Comparison of ENCODE assay signal across 8 mouse cellular contexts in genomic region chr6:83762880-83763431, GRCm38 (mm10). TPM values are rescaled to one million over a fixed set of nuclear protein-coding genes. Genes with fewer than 3 reads are reported as not detected.
A peak's percentile ranks its signal among the peaks of the same experiment; 100 is the strongest.
DNase-seq lines count a peak whose midpoint lies in the region; ATAC-seq lines count a peak whose summit lies in the region.

No protein-coding gene starts in this region.

- intact Hi-C loops in heart, postnatal 36 days (cut with DNase I), result no loop called here

- peak; percentile 90 for DNase-seq in ZHBTc4 (ENCODE audit: low read depth, low spot score)
- peak; percentile 34 for DNase-seq in embryo, embryonic 9.5 days (ENCODE audit: extremely low spot score)
- peak; percentile 15 to 27 for DNase-seq in heart, postnatal 36 days
- DNase-seq in kidney, postnatal 25 days, result peak; percentile 46 to 74
- peak; percentile 67 for DNase-seq in testis, postnatal 10 days (ENCODE audit: low spot score)
- no peak for DNase-seq in layer of hippocampus, adult 18-20 months (ENCODE audit: low spot score in 2 of 2)

- peak; percentile 49 for ATAC-seq in megakaryocyte, adult 5-6 weeks (ENCODE audit: poor library complexity, severe bottlenecking)
- no peak for ATAC-seq in erythroblast, adult 5-6 weeks (replicated peaks; ENCODE audit: low FRiP score, poor library complexity, severe bottlenecking)

RNA-seq across cellular contexts. Expression of gene Ankrd53, which starts 0.5 kb away (rescaled TPM):
- total RNA-seq in heart, postnatal 36 days (2021), result not detected
- not detected in 2 replicates for total RNA-seq in megakaryocyte, adult 5-6 weeks (2015)
- total RNA-seq in megakaryocyte, adult 5-6 weeks (2017), result not detected in 2 replicates
- not detected in 2 replicates for total RNA-seq in erythroblast, adult 5-6 weeks (2015; ENCODE audit: low replicate concordance)
- not detected in 2 replicates for total RNA-seq in erythroblast, adult 5-6 weeks (2017; ENCODE audit: low replicate concordance)
- total RNA-seq in layer of hippocampus, adult 18-20 months (2021), result not detected

RNA-seq across cellular contexts. Expression of gene Tex261, which starts 12.7 kb away (rescaled TPM):
- 10 to 100 TPM; 83.1 to 86.0 TPM for total RNA-seq in heart, postnatal 36 days (2021)
- 58.9 and 59.1 TPM in 2 replicates for total RNA-seq in megakaryocyte, adult 5-6 weeks (2015)
- 38.2 and 44.0 TPM in 2 replicates for total RNA-seq in megakaryocyte, adult 5-6 weeks (2017)
- 14.2 and 28.2 TPM in 2 replicates for total RNA-seq in erythroblast, adult 5-6 weeks (2015; ENCODE audit: low replicate concordance)
- total RNA-seq in erythroblast, adult 5-6 weeks (2017; ENCODE audit: low replicate concordance), result 8.1 and 8.6 TPM in 2 replicates
- 10 to 100 TPM; 46.8 to 49.1 TPM for total RNA-seq in layer of hippocampus, adult 18-20 months (2021)

RNA-seq across cellular contexts. Expression of gene Atp6v1b1, which starts 20.2 kb away (rescaled TPM):
- not detected for total RNA-seq in heart, postnatal 36 days (2021)
- total RNA-seq in megakaryocyte, adult 5-6 weeks (2015), result not detected in 2 replicates
- total RNA-seq in megakaryocyte, adult 5-6 weeks (2017), result not detected in 2 replicates
- not detected in 2 replicates for total RNA-seq in erythroblast, adult 5-6 weeks (2015; ENCODE audit: low replicate concordance)
- not detected in 2 replicates for total RNA-seq in erythroblast, adult 5-6 weeks (2017; ENCODE audit: low replicate concordance)
- total RNA-seq in layer of hippocampus, adult 18-20 months (2021), result under 1 TPM; 0.20 to 0.37 TPM

RNA-seq across cellular contexts. Expression of gene Nagk, which starts 31.8 kb away (rescaled TPM):
- 10 to 100 TPM; 19.7 to 20.6 TPM for total RNA-seq in heart, postnatal 36 days (2021)
- 31.7 and 34.7 TPM in 2 replicates for total RNA-seq in megakaryocyte, adult 5-6 weeks (2015)
- total RNA-seq in megakaryocyte, adult 5-6 weeks (2017), result 24.5 and 28.3 TPM in 2 replicates
- total RNA-seq in erythroblast, adult 5-6 weeks (2015; ENCODE audit: low replicate concordance), result 1.9 and 7.9 TPM in 2 replicates
- total RNA-seq in erythroblast, adult 5-6 weeks (2017; ENCODE audit: low replicate concordance), result 3.5 and 3.9 TPM in 2 replicates
- 10 to 100 TPM; 46.1 to 51.0 TPM for total RNA-seq in layer of hippocampus, adult 18-20 months (2021)

RNA-seq across cellular contexts. Expression of gene Vax2, which starts 51.9 kb away (rescaled TPM):
- total RNA-seq in heart, postnatal 36 days (2021), result not detected
- not detected in 2 replicates for total RNA-seq in megakaryocyte, adult 5-6 weeks (2015)
- not detected in 2 replicates for total RNA-seq in megakaryocyte, adult 5-6 weeks (2017)
- total RNA-seq in erythroblast, adult 5-6 weeks (2015; ENCODE audit: low replicate concordance), result not detected in 2 replicates
- not detected in 2 replicates for total RNA-seq in erythroblast, adult 5-6 weeks (2017; ENCODE audit: low replicate concordance)
- total RNA-seq in layer of hippocampus, adult 18-20 months (2021), result not detected

Comparison
In these comparisons a context has a peak if more than half of its experiments do, and no peak if none do; other contexts are left out.
1. DNase-seq: peak in ZHBTc4 (single experiment), embryo, embryonic 9.5 days (single experiment), heart, postnatal 36 days (2 of 2), kidney, postnatal 25 days (2 of 2) and testis, postnatal 10 days (single experiment); none in layer of hippocampus, adult 18-20 months (0 of 2).